Mouse (Mus musculus) small intestine, adult 2 months (tissue): ENCODE data around the gene Hsd17b6.

Source experiments
- CTCF ChIP-seq: fragments of 200-500 bp; IDR thresholded peaks from 2 replicates; pipeline ENCODE4 v1.5.1; 2012; ENCODE audit warnings: low read depth, mild to moderate bottlenecking, control low read depth, inconsistent platforms, low read length, moderate library complexity, mixed read lengths; ENCODE audit not compliant: insufficient replicate concordance, insufficient read length; ENCODE audit errors: extremely low read depth
- POLR2A ChIP-seq: fragments of 200-500 bp; IDR thresholded peaks from 2 replicates; pipeline ENCODE4 v1.6.1; 2012; ENCODE audit warnings: low read depth, mild to moderate bottlenecking, control low read depth, inconsistent platforms, low read length, moderate library complexity

DNA sequence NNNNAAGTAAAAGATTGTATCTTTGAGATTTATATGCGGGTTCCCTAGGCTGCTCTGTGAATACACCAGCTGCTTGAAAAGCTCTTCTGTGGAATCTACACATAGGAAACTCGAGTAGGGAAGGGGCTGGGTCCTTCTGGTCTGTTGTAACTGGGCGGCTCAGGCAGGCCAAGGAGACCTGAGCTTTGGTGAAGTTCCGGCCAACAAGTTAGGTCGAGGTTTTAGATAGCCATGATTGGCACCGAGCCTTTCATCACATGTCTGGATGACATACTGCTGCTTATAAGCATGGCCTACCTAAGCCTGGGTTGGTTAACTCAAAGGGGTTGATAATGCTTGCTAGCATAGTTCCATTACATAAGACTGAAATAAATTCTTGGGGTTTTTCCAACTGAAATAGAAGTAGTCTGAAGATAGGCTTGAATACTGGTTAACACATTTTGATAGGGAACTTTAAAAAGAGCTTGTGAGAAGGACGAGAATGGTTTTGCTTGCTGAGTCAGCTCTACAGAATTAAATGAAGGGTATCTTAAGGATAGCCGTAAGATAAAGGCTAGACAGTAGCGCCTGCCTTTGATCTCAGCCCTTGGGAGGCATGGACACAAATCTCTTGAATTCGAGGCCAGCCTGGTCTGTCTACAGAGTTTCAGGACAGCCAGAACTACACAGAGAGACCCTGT lies 29.5 kb upstream of the Hsd17b6 start:
- TF ChIP-seq POLR2A (no peak), CTCF (no peak)
